Mouse (Mus musculus): ENCODE results near the gene Bcorl1.
"Not testable (repeated sequence)": the region's sequence is repeated elsewhere in the genome, so short reads cannot be mapped to it uniquely, and the experiment has no call there.

Bcorl1 gene

DNA sequence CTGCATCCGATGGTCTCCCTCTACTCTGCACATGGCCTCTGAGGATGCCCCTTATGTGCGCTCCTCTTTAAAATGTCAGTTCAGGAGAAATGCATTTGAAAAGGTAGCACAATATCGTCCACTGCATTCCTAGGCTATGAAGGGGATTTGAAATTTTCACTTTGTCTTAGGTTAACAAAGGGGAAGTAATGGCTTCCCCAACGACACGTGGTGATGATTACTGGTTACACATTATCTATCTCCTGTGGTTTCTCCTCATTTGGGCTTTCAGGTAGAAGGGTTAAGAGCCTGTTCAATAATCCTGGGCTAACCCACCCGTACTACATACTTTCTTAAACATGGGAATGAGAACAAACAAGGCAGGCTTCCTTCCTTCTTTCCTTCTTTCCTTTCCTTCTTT, 48.2 kb downstream of the Bcorl1 start:
- DNase-seq (ENCODE audit: low read depth, low spot score) = no peak

DNA sequence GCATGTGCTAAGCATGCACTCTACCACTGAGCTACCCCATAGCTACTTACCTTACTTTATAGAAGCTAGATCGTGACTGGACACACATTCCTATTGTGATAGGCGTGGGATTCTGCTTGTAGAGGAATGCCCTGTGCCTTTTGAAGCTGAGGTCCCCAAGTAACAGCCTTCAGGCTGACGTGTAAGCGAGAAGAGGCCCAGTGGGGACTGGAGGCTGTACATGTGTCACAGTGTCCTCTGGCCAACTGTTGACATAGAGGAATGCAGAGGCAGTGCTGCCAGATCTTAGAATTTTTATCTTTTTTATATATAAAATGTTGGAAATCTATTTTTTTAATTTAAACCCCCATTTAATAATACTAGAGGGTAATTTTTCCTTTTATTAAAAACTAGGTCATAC, 58.8 kb downstream of the Bcorl1 start:
- DNase-seq (ENCODE audit: low read depth, low spot score) = no peak

DNA sequence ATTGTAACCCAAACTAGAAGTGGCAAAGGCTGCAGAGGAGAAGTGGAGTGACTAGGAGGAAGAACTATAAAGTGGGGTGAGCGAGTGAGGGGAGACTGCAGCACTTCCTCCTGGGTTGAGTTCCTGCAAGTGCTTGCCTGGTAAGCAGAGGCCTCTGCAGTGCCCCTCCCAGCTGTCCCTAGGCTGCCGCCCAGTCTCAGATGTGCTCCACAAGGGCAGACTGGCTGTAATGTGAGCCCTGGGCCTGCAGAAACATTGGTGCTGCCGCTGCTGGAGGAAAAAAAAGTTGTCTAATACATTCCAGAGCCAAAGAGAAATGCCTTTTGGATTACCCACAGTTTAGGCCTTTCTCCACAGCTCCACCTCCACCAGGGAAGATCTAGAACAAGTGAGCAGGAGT, 64.0 kb downstream of the Bcorl1 start:
- DNase-seq (ENCODE audit: low read depth, low spot score) = peak; percentile 54

DNA sequence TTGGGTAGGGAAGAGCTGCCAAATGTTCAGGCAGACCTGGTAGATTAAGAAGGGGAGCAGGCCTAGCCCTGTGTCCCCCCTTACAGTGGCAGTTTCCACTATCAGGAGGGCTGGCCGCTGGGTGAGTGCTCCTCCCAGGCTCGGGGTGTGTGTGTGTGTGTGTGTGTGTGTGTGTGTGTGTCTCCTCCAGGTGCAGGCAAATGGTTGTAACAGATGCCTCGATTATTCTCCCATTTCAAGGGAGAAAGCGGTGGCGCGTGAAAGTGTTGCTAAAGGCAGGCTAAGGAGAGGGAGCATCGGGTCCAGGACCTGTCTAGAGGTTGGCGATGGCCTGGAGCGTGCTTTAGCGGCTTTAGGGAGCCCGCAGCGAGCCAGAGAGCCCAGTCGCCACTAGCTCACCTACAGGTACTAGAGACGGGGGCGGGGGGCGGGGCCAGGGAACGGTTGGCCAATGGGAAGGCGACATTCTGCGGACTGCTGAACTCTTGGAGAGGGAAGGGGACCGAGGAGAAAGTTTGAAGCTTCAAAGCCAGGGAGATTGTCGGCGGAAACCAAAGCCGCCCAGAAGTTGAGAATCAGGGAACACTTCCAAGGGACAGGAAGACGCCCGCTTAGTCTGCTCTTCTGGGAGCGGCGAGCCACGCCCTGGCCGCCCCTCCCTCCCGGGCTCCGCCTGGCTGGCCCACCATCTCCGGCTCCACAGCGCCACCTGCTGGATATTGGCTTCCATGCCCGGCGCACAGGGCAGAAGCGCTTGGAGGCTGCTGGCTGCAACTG, 68.6 kb downstream of the Bcorl1 start:
- DNase-seq (ENCODE audit: low read depth, low spot score) = peak; percentile 73

DNA sequence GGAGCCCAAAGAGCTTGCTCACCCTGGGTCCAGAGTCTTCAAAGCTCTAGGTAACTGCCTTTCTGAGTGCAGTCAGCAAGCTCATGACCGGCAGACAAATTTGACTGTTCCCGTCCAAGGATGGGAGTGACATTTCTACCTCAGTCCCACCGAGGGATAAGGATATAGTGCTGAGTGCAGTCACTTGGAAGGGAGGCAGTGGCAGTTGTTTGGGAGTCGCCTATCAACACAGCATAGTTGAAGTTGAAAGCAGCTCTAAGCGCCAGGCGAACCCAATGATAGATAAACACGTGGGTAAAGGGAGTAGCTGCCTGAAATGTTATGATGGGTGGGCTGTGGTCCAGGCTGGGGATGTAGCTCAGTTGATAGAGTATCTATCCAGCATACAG, 69.2 kb downstream of the Bcorl1 start:
- no peak for DNase-seq (ENCODE audit: low read depth, low spot score)

DNA sequence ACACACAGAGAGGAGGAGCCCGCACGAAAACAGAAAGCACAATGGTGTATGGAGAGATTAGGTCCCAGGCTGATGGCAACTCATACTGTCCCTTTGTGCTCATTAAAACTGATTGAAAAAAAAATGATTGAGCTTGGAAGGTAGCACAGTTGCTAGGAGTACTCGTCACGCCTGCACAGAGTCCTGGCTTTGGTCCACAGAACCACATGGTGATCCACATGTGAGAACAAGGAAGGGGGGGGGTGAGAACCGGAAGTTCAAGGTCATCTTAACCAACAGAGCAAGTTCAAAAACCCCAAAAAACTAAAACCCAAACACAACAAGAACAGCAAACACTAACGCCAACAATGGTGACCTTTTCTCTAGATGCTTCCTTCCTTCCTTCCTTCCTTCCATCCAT, 71.5 kb downstream of the Bcorl1 start:
- no peak for DNase-seq (ENCODE audit: low read depth, low spot score)

DNA sequence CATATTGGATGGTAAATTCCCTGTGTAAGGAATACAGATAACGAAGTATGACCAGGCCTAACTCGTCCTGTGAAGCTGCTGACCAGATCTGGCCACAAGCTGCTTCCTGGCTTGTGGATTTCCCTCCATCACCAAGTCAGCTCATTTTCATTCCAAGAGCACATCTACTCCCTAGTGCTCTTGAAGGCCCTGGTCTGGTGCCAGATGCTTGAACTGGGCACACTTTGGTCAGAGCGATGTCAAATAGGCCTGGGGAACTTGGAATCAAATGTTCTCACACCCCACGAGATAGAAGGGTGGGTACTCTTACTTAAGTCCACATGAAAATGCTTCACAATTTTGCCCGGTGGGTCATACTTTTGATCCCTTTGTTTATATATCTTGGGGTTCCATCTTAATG, 73.1 kb downstream of the Bcorl1 start:
- no peak for DNase-seq (ENCODE audit: low read depth, low spot score)

DNA sequence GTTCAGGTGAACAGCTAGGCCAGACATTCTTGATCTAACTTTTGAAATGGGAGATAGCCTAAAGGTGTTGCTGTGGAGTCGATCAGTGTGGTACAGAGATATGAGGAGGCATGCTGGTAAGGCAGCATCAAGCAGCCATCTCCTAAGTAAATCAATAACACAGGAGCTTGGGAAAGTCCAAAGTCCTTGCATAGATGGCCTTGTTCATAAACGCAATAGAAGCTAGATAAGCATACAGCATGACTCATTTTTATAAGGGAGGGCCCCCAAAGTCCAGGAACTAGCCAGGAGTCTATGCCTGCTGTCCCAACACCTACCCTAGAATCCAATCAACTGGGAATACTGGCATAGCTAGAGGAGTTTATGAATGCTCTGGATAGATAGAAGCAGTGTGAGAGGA, 77.3 kb downstream of the Bcorl1 start:
- DNase-seq (ENCODE audit: low read depth, low spot score) = no peak

DNA sequence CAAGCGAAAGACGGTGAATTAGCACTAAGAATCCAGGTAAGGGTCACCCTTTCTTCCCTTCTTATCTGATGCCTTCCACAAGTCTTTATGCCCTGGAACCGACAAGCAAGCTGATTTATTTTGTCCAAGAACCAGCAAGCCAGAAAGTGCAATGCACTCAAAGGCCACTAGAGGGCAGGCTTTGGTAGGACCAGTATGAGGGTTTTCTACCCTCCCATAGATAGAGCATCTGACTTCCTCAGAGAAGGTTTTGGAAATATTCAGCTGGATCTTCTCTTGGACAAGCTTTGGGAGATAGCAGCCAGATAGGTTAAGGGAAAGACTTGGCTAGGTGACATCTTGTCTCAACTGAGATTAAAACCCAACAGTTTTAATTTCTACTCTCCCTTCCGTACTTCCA, 81.8 kb downstream of the Bcorl1 start:
- DNase-seq (ENCODE audit: low read depth, low spot score) = peak; percentile 72

DNA sequence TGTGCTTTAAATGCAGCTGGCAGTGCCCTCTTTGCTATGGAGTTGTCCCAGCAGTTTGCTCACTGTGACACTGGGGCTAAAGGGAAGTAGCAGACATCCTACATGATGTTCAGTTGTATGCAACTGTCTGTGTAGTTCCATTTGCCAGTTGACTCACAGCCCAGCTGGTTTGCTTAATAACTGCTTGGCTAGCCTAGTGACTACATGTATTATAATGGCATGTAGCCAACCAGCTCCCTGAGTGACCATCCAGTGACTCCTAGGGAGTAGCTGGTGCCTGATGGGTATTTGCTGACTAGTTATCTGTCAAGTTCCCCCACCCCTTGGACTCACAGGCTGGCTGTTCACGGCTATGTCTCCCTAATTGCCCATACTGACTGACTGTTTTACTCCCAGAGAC, 82.5 kb downstream of the Bcorl1 start:
- no peak for DNase-seq (ENCODE audit: low read depth, low spot score)

DNA sequence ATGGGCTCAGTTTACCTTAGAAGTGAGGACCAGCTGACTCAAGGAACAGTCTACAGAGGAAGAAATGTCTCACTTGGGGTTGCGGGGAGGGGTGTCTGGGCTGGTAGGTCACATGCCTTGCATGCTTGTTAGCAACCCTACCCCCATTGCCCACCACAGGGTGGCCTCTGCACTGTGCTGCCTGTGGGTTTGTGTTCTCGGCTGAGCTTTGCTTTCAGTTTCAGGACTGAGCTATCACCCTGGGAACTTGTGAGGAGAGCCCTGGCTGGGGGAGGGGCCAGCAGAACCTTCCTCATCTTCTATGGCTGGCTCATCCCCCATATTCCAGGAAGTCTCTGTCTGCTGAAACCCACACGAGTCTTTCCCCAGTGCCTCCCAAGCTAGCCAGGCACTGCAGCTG, 83.4 kb downstream of the Bcorl1 start:
- no peak for DNase-seq (ENCODE audit: low read depth, low spot score)

DNA sequence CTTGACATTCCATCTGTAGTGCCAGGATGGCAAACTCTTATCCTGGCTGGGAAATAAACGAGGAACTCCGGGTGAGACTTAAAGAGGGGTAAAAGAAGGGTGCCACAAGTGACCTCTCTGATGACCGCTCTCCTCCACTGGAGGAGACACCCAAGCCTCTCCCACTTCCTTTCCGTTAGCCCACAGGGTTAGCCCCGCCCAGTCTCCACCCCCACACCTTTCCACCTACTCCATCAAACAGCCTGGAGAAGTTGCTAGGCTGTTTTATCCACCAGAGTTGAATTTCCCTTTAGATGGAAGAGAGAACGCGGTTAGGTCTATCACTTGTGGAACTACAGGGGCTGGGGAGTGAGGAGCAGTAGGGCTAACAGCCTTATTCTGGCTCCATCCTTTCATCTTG, 84.1 kb downstream of the Bcorl1 start:
- DNase-seq (ENCODE audit: low read depth, low spot score) = no peak

DNA sequence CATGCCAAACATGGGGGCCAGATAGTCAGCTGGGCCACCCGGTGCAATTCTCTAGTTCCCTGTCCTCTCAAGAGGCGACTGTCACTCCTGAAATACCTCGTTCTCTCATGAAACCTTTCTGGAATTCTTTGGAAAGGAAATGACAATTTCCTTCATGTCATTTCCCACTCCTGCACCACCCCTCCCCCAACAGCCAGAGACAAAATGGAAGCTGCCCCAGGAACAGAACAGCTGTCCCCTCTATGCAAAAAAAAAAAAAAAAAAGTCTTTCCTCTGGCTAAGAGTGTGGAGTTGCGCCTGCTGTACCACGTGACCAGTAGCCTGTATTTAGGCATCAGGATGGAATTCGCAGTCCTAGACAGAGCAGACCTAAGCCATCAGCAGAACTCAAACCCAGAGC, 87.1 kb downstream of the Bcorl1 start:
- DNase-seq (ENCODE audit: low read depth, low spot score) = no peak

DNA sequence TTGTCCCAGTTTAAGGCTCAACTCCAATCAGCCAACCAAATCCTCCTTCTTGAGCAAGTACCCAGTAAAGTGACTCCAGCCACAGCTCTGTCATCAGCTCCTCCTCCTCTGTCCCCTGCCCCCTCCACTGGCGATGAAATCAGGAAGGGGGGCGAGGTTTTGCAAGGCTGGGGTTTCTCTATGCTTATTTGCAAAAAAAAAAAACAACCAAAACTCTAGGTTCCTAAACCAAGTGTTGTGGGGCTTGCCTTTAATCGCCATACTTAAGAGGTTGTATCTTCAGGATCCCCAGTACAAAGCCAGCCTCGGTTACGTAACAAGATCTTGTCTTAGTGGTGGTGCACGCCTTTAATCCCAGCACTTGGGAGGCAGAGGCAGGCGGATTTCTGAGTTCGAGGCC, 87.5 kb downstream of the Bcorl1 start:
- no peak for DNase-seq (ENCODE audit: low read depth, low spot score)

DNA sequence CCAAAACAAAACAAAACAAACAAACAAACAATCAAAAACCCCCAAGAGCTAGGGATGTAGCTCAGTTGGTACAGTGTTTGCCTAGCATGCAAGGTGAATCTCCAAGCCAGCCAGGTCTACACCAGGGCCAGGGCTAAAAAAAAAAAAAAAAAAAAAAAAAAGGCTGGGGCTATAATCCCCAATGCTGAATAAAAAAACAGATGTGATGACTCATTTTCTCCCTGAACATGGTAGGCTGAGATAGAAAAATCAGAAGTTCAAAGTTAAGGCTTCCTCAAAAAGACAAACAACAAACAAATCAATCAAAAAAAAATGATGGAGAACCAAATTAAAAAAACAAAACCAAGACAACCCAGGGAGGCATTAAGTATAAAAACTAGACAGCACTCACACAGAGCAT, 87.9 kb downstream of the Bcorl1 start:
- DNase-seq (ENCODE audit: low read depth, low spot score) = no peak

DNA sequence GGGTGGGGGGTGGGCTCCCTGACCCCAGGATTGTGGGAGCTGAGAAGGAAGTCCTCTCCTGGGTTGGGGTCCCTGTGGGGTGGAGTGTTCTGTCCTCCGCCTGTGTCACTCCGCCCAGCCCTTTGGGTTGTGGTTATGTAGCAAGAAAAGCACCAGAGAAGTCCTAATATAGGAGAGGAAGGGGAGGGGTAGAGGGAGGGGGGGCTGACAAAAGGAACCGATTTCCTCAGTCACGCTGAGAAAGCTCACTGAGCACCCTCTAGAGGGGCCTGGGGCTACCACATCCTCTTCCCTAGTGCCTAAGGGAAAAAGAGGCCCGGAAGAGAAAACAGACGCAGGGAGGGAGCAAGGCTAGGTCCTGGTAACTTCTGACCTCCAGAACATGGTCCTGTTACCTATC, 88.4 kb downstream of the Bcorl1 start:
- DNase-seq (ENCODE audit: low read depth, low spot score) = no peak

DNA sequence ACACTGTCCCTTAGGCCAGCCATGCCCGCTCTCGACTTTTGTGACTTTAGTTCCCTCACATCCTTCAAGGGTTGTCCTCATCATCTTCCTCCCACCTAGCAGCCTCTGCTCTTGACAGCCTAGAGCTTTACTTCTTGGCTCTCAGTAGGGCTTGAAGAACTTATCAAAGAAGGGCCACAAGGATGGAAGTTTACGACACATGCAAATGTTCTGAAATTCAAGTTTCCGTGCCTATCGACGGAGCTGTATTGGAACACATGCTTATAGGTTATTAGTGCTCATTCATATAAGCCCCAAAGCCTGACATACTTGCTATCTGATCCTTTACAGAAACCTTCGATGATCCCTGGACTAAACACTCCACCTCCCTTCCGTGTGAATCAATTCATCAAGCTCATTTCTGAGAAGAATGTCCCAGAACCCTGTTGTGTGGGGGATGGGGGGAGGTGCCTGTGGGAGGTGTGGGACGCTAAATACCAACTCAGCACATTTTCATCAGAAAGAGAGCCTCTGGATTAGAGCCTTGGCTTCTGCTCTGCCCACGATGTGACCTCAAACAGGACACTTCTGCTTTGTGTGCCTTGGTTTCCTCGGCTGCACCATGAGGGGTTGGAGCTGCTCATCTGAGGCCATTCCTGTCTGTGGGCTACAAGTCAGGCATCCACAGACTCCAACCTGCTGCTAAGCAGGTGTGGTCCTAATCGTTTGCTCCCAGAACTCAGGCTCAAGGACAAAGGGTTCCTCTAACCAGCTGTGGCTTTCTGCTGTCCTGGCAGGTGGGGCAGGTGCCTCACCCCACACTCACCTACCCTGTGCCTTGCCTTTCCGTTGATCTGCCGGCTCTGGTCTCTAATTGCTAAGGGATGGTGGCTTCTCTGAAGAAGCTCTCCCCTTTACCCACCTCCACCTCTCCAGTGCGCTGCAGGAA, 91.7 kb downstream of the Bcorl1 start:
- no peak for DNase-seq (ENCODE audit: low read depth, low spot score)

DNA sequence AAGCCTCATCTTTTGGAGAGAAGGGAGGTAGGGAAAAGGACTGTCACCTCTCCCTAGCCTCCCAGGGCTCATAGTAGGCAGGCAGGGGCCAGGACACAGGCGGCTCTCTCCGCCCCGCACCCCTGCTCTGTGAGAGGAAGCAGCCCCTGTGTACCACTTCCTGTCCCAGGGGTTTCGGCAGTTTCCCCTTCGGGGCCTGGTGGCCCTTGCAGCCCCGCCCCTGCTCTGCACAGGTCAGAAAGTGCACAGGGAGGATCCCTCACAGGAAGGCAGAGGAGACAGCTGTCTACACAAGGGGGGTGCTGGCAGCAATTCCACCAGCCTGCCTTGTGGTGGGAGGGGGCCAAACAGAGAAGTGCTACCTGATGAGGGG, 92.4 kb downstream of the Bcorl1 start:
- no peak for DNase-seq (ENCODE audit: low read depth, low spot score)

DNA sequence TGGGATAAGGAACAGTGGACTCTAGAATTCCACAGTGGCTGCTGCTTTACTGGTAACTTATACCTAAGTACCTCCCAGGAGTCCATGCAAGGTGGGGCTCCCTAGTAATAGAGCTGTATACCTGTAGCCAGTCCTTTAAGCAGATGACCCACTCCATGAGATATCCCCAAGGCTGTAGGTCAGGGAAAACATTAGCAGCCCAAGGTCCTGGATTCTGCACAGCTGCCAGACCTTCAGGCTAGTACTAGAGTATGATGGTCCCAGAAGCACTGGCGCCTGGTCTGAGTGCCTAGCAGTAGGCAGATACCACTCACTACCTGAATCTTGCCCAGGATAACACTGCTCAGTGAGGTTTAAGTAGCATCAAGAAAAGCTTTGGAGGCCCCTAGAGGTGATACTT, 93.1 kb downstream of the Bcorl1 start:
- DNase-seq (ENCODE audit: low read depth, low spot score) = no peak

DNA sequence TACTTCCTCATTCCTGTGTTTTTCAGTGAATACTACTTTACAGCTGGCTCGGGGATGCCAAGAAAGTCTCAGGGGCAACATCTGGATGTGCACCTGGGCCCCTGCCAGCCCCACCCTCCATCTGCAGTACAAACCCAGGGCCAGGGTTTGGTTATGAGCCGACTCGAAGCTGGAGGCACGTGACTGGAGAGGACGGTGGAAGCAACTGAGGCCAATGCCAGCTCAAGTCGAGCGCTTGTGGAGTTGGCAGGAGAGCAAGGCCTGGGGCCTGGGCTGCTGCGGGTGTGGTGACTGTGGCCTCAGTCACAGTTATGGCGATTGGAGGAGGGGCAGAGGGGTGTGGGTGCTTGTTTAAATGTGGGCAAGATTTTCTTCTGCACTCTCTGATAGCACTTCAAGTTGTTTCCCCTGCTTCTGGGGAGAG, 94.3 kb downstream of the Bcorl1 start:
- no peak for DNase-seq (ENCODE audit: low read depth, low spot score)

DNA sequence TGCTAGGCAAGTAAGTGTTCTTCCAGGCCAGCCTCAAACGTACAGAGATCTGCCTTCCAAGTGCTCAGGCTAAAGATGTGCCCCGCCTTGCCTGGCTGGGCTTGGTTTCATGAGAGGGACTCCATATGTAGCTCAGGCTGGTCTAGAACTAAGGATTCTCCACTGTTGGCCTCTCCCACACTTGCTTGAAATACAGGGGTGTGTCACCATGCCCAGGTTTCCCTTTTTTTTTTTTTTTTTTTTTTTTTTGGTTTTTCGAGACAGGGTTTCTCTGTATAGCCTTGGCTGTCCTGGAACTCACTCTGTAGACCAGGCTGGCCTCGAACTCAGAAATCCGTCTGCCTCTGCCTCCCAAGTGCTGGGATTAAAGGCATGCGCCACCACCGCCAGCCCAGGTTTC, 94.9 kb downstream of the Bcorl1 start:
- not testable (repeated sequence) for DNase-seq (ENCODE audit: low read depth, low spot score)

DNA sequence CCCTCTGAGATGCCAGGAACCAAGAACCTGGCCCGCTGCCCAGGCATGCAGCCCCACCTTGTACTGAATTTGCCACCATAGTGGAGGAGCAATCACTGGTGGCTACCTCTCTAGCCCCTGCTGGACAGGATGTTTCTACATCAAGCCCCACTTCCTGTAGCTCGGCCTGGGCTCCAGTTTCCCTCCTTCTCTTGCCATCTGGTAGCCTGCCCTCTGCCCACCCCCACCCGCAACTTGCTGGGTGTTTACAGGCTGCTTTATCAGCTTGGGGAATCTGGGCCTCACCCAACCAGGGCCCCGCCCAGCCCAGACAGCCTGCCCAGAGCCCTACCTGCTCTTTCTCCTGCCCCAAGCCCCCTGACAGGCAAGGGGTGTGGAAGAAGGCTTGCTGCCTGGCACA, 97.9 kb downstream of the Bcorl1 start:
- no peak for DNase-seq (ENCODE audit: low read depth, low spot score)

DNA sequence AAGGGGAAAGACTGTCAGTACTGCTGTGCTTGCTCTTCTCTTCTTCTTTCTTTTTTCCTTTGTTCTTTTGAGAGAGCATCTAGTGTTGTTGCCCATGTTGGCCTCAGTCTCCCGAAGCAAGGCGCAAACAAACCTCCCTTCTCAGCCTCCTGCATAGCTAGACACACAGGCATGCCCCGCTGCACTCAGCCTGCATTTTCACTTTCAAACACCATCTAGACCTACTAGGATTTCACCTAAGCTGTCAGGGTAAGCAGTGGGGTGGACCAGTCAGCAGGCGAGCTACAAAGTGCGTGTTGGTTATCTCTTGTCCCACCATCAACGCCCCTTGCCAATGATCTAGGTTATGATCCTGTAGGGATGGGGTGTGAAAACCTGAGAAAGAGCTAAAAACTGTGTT, 100.4 kb downstream of the Bcorl1 start:
- no peak for DNase-seq (ENCODE audit: low read depth, low spot score)
